Mouse (Mus musculus): ENCODE results near the gene Abcc9. TPM values are rescaled to one million over a fixed set of nuclear protein-coding genes. Genes with fewer than 3 reads are reported as not detected.
"Not testable (repeated sequence)": the region's sequence is repeated elsewhere in the genome, so short reads cannot be mapped to it uniquely, and the experiment has no call there.

The Abcc9 gene
- polyA plus RNA-seq, 1 experiment from 2014 or later: 1.9 TPM

- Histone ChIP-seq H3K4me3 (no peak overlapping the region), H3K9me3 (no peaks in the 10 kb centered on the region), H3K9ac (no peak overlapping the region), H3K27me3 (no peaks in the 10 kb centered on the region), H3K4me1 (peaks cover 7% of the 10 kb centered on the region; the same call in 1 of the 2 replicates), H3K4me2 (replicated peaks) (peak overlapping the region; percentile 86), H3K36me3 (no peaks in the 10 kb centered on the region), H3K27ac (no peak overlapping the region)
- 58% methylated on average over 13 of the region's 13 CpGs for WGBS
- no peak for ATAC-seq (ENCODE audit: insufficient number of reproducible peaks, insufficient read depth, low FRiP score, low TSS enrichment)
Observed at GRCm38 (mm10) chr6:142701161-142701560, 954 bp downstream of the Abcc9 start.

- H3K9ac ChIP-seq: no peak overlapping the region
- H3K27ac ChIP-seq: no peak overlapping the region
- no peaks in the 10 kb centered on the region for H3K36me3 ChIP-seq
- no peaks in the 10 kb centered on the region for H3K27me3 ChIP-seq
- WGBS: 66% methylated on average over 8 of the region's 8 CpGs
- H3K4me1 ChIP-seq: peaks cover 7% of the 10 kb centered on the region; the same call in 1 of the 2 replicates
- H3K9me3 ChIP-seq: no peaks in the 10 kb centered on the region
- no peak for ATAC-seq (ENCODE audit: insufficient number of reproducible peaks, insufficient read depth, low FRiP score, low TSS enrichment)
- H3K4me3 ChIP-seq: no peak overlapping the region
- H3K4me2 ChIP-seq (replicated peaks): no peak overlapping the region
Observed at GRCm38 (mm10) chr6:142700753-142701152, 1.4 kb downstream of the Abcc9 start.

- Histone ChIP-seq H3K27ac (no peak overlapping the region), H3K9ac (no peak overlapping the region), H3K9me3 (no peaks in the 10 kb centered on the region), H3K36me3 (no peaks in the 10 kb centered on the region), H3K4me3 (no peak overlapping the region), H3K4me1 (no peaks in the 10 kb centered on the region), H3K27me3 (no peaks in the 10 kb centered on the region), H3K4me2 (replicated peaks) (no peak overlapping the region)
- WGBS: 68% methylated on average over 5 of the region's 5 CpGs
- ATAC-seq (ENCODE audit: insufficient number of reproducible peaks, insufficient read depth, low FRiP score, low TSS enrichment): no peak
Observed at GRCm38 (mm10) chr6:142692085-142692484, 10.0 kb downstream of the Abcc9 start.

- WGBS: 80% methylated on average over 11 of the region's 11 CpGs
- H3K9me3 ChIP-seq: no peaks in the 10 kb centered on the region
- H3K36me3 ChIP-seq: no peaks in the 10 kb centered on the region
- no peak overlapping the region for H3K4me3 ChIP-seq
- no peak; the same call in 1 of the 2 replicates for ATAC-seq (ENCODE audit: insufficient number of reproducible peaks, insufficient read depth, low FRiP score, low TSS enrichment)
- no peak overlapping the region for H3K4me2 ChIP-seq (replicated peaks)
- H3K4me1 ChIP-seq: no peaks in the 10 kb centered on the region
- H3K27me3 ChIP-seq: no peaks in the 10 kb centered on the region
- H3K9ac ChIP-seq: no peak overlapping the region
- no peak overlapping the region for H3K27ac ChIP-seq
Observed at GRCm38 (mm10) chr6:142689673-142690072, 12.4 kb downstream of the Abcc9 start.

GRCm38 (mm10) chr6:142682985-142683691 lies 19.0 kb downstream of the Abcc9 start:
- Histone ChIP-seq H3K36me3 (no peaks in the 10 kb centered on the region), H3K4me3 (no peak overlapping the region), H3K4me1 (no peaks in the 10 kb centered on the region), H3K27me3 (no peaks in the 10 kb centered on the region), H3K27ac (no peak overlapping the region), H3K9ac (no peak overlapping the region), H3K4me2 (replicated peaks) (no peak overlapping the region), H3K9me3 (no peaks in the 10 kb centered on the region)
- no peak for ATAC-seq (ENCODE audit: insufficient number of reproducible peaks, insufficient read depth, low FRiP score, low TSS enrichment)
- 73% methylated on average over 7 of the region's 7 CpGs for WGBS

- Histone ChIP-seq H3K9ac (no peak overlapping the region), H3K4me1 (no peaks in the 10 kb centered on the region), H3K27ac (no peak overlapping the region), H3K9me3 (0 out of 2 replicates have a peak, but pooled peaks cover 3% of the 10 kb centered on the region), H3K36me3 (no peaks in the 10 kb centered on the region), H3K4me3 (no peak overlapping the region), H3K4me2 (replicated peaks) (no peak overlapping the region), H3K27me3 (no peaks in the 10 kb centered on the region)
- WGBS: 91% methylated on average over 2 of the region's 2 CpGs
- ATAC-seq (ENCODE audit: insufficient number of reproducible peaks, insufficient read depth, low FRiP score, low TSS enrichment): no peak
Observed at GRCm38 (mm10) chr6:142670021-142670420, 32.1 kb downstream of the Abcc9 start.

GRCm38 (mm10) chr6:142669343-142669742 lies 32.8 kb downstream of the Abcc9 start:
- WGBS: 95% methylated on average over 6 of the region's 6 CpGs
- ATAC-seq (ENCODE audit: insufficient number of reproducible peaks, insufficient read depth, low FRiP score, low TSS enrichment): no peak
- no peak overlapping the region for H3K4me2 ChIP-seq (replicated peaks)
- no peaks in the 10 kb centered on the region for H3K36me3 ChIP-seq
- H3K4me3 ChIP-seq: no peak overlapping the region
- 0 out of 2 replicates have a peak, but pooled peaks cover 3% of the 10 kb centered on the region for H3K9me3 ChIP-seq
- H3K4me1 ChIP-seq: no peaks in the 10 kb centered on the region
- H3K27me3 ChIP-seq: no peaks in the 10 kb centered on the region
- no peak overlapping the region for H3K27ac ChIP-seq
- H3K9ac ChIP-seq: no peak overlapping the region

- Histone ChIP-seq H3K27me3 (no peaks in the 10 kb centered on the region), H3K4me2 (replicated peaks) (no peak overlapping the region), H3K9me3 (0 out of 2 replicates have a peak, but pooled peaks cover 3% of the 10 kb centered on the region), H3K27ac (no peak overlapping the region), H3K4me3 (no peak overlapping the region), H3K4me1 (no peaks in the 10 kb centered on the region), H3K36me3 (no peaks in the 10 kb centered on the region), H3K9ac (no peak overlapping the region)
- 94% methylated on average over 6 of the region's 6 CpGs for WGBS
- no peak for ATAC-seq (ENCODE audit: insufficient number of reproducible peaks, insufficient read depth, low FRiP score, low TSS enrichment)
Observed at GRCm38 (mm10) chr6:142668831-142669230, 33.3 kb downstream of the Abcc9 start.

GRCm38 (mm10) chr6:142668419-142668766 lies 33.7 kb downstream of the Abcc9 start:
- Histone ChIP-seq H3K36me3 (no peaks in the 10 kb centered on the region), H3K4me2 (replicated peaks) (no peak overlapping the region), H3K27me3 (no peaks in the 10 kb centered on the region), H3K9me3 (0 out of 2 replicates have a peak, but pooled peaks cover 2% of the 10 kb centered on the region), H3K4me1 (no peaks in the 10 kb centered on the region), H3K27ac (no peak overlapping the region), H3K9ac (no peak overlapping the region), H3K4me3 (no peak overlapping the region)
- WGBS: 43% methylated on average over 1 of the region's 1 CpGs
- ATAC-seq (ENCODE audit: insufficient number of reproducible peaks, insufficient read depth, low FRiP score, low TSS enrichment): no peak

- no peak overlapping the region for H3K4me3 ChIP-seq
- H3K27me3 ChIP-seq: no peaks in the 10 kb centered on the region
- H3K36me3 ChIP-seq: no peaks in the 10 kb centered on the region
- H3K9me3 ChIP-seq: no peaks in the 10 kb centered on the region
- no peak for ATAC-seq (ENCODE audit: insufficient number of reproducible peaks, insufficient read depth, low FRiP score, low TSS enrichment)
- H3K27ac ChIP-seq: no peak overlapping the region
- no peak overlapping the region for H3K4me2 ChIP-seq (replicated peaks)
- 83% methylated on average over 7 of the region's 7 CpGs for WGBS
- H3K4me1 ChIP-seq: no peaks in the 10 kb centered on the region
- no peak overlapping the region for H3K9ac ChIP-seq
Observed at GRCm38 (mm10) chr6:142667701-142668418, 34.3 kb downstream of the Abcc9 start.

GRCm38 (mm10) chr6:142662056-142662455 lies 40.1 kb downstream of the Abcc9 start:
- H3K9me3 ChIP-seq; ATAC-seq (ENCODE audit: insufficient number of reproducible peaks, insufficient read depth, low FRiP score, low TSS enrichment); H3K9ac ChIP-seq; H3K27ac ChIP-seq; H3K36me3 ChIP-seq; H3K4me2 ChIP-seq (replicated peaks); H3K4me1 ChIP-seq; H3K27me3 ChIP-seq; H3K4me3 ChIP-seq: not testable (repeated sequence)
- WGBS: 90% methylated on average over 3 of the region's 3 CpGs

- ATAC-seq (ENCODE audit: insufficient number of reproducible peaks, insufficient read depth, low FRiP score, low TSS enrichment): no peak
- no peak overlapping the region for H3K4me2 ChIP-seq (replicated peaks)
- H3K4me3 ChIP-seq: no peak overlapping the region
- WGBS: 54% methylated on average over 5 of the region's 5 CpGs
- no peaks in the 10 kb centered on the region for H3K27me3 ChIP-seq
- no peak overlapping the region for H3K27ac ChIP-seq
- H3K36me3 ChIP-seq: no peaks in the 10 kb centered on the region
- no peak overlapping the region for H3K9ac ChIP-seq
- H3K9me3 ChIP-seq: no peaks in the 10 kb centered on the region
- no peaks in the 10 kb centered on the region for H3K4me1 ChIP-seq
Observed at GRCm38 (mm10) chr6:142659038-142659437, 43.1 kb downstream of the Abcc9 start.

Measured in embryonic facial prominence, embryonic 12.5 days (tissue).